Mouse (Mus musculus) cortical plate, adult 2 months (tissue): ENCODE results near the gene Lysmd2.

Source experiments
- CTCF ChIP-seq: fragments of 200-500 bp; IDR thresholded peaks from 2 replicates; pipeline ENCODE4 v1.5.1; 2011; ENCODE audit warnings: mild to moderate bottlenecking, control low read depth, low read length; ENCODE audit not compliant: insufficient read depth; ENCODE audit errors: extremely low read depth
- POLR2A ChIP-seq: fragments of 200-500 bp; IDR thresholded peaks from 2 replicates; pipeline ENCODE4 v1.6.1; 2011; ENCODE audit warnings: mild to moderate bottlenecking, low read length, control low read depth; ENCODE audit not compliant: insufficient read depth; ENCODE audit errors: extremely low read depth

- TF ChIP-seq CTCF = no peak
- TF ChIP-seq POLR2A = no peak
Observed at GRCm38 (mm10) chr9:75621428-75621827, 4.1 kb upstream of the Lysmd2 start.
